Mouse (Mus musculus): ENCODE results near the gene Vgll1.

Gene Vgll1

DNA sequence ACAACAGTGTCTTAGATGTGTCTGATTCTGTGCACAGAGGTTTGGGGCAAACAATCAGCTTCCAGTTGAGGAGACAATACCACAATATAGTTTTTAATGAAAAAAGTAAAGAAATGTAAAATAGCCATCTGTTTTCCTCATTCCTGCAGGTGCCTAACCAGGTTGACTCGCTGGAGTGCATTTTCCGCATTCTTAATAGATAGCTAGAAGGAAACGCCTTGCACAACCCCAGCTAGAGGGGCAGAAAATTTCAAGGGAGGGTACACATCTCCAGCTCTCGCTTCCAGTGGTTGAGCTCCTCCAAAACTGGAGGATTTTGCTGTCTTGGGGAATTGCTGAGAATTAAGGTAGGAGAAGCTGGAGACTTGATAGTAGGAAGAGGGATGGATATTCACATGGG, at the start of gene Vgll1:
Vgll1 (plus strand) TSS at position 301 of the 400 bp plus-strand sequence.
- no peak for DNase-seq (ENCODE audit: low spot score)

DNA sequence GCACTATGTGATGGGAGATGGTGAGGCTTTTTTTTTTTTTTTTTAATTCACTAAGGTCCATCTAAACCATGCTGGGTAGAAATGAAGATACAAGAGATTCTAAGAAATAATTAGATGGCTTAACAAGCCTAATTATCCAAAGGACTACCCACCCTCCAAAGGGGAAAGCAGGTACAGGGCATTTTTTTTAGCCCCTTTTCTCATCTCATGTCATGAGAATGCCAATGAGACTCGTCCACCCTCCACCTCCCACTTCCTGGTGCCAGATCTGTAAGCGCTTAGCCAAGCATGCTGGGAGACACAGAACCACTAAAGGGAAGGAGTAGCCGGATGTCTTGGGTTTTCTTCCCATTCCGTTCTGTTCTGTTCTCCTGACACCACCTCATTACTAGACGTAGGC, 45.1 kb upstream of the Vgll1 start, which contains the start of gene Brs3:
Brs3 (plus strand) TSS at position 301 of the 400 bp plus-strand sequence.
- DNase-seq (ENCODE audit: low spot score) = no peak

DNA sequence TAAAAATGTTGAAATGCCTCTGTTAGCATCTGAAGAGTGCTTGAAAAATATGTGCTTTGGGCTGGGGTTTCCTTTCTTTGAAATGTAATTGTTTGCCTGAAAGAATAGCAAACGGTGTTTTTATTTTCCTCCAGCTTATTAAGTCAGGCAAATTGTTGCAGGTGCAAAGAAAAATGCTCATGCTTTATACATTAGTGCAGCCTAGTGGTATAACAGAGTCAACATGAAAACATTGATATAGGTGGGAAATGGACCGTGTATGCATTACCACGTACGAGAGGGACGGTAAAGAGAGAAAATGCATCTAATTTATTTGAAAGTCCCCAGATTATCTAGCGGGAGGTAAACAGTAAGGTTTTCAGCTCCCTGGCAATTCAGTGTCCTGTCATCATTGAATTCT, 44.0 kb upstream of the Vgll1 start:
- DNase-seq (ENCODE audit: low spot score) = no peak

DNA sequence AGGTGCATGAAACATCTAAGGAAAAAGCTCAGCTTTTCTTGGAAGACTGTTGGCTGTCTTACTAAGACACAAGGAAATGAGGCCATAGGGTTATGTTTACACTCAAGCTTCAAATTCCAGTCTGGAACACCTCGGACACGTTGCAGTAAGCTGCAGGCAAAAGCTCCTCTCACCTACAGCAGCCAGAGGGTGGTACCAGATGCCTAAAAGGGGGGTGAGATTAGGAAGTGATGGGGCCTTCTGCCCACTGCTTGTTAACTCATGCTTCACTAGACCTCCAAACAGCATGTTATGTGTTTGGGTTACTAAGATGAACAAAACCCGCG, 35.1 kb upstream of the Vgll1 start:
- DNase-seq (ENCODE audit: low spot score) = no peak

DNA sequence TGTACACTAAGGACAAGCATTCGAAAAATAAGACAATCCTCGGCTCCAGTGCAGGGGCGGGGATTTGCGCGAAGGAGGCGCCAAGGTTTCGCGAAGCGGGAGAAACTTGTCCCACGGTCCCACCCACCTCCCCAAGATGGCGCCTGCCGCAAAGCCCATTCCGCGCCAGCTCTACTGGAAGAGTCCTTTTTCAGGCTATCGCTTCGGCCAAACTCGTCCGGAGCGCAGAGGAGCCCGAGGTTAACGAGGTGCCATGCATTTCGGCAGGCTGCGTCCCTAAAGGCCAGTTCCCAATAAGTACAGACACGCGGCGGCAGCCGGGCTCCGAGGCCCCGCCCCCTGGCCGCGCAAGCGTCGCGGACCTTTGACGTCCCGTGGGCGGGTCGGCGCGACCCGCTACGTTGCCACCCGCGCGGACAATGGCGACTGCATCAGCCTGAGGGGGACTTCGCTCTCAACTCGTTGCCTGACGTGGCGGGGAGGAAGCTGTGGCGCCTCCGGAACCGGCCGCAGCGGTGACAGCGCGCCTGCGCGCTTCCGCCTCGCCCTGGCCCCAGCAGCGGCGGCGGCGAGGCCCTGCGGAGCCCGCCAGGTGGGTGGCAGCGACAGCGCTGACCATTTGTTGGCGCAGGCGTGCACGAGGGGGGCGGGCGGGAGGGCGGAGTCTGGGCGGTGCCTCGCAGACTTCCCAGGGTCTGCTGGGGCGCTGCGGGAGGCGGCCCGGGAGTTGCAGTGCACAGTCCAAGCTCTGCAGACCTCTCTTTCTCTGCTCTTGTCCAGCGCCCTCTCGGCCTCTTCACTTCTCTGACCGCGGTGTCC, 34.5 kb upstream of the Vgll1 start, which contains the start of gene Htatsf1:
Htatsf1 (plus strand) TSS at position 410 of the 819 bp plus-strand sequence.
- peak; percentile 80 for DNase-seq (ENCODE audit: low spot score)

DNA sequence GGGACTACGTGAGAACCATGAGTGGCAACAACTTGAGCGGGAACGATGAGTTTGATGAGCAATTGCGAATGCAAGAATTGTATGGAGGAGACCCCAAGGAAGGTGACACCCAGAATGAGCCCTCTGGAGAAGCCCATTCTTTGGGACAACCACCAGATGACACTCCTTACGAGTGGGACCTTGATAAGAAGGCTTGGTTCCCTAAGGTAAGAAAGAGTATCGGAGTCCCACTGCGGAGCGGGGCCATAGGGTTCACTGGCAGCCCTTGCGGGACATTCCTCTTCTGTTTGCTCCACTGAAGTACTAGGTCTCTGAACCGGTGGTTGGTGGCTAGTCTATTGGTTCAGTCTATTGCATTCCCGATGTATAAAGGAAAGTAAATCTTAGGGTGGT, 33.9 kb upstream of the Vgll1 start:
- no peak for DNase-seq (ENCODE audit: low spot score)

DNA sequence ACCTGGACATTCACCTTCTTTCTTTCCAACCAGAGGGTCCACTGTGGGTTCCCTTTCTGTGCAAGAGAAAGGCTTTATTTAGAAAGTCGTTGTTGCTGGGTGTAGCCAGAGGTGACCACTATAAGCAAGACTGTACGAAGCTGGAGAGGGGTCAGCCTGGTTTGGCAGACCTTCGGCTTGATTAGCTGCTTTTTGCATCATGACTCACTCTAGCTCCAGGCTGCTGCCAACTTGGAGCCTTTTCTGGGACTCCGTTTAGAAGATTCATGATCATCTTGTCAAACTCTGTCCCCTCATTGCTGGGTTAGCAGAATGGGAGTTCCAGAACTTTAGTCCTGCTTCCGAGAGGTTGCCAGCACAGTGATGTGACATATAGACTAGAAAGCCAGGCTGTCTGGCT, 6.4 kb upstream of the Vgll1 start:
- DNase-seq (ENCODE audit: low spot score) = no peak

DNA sequence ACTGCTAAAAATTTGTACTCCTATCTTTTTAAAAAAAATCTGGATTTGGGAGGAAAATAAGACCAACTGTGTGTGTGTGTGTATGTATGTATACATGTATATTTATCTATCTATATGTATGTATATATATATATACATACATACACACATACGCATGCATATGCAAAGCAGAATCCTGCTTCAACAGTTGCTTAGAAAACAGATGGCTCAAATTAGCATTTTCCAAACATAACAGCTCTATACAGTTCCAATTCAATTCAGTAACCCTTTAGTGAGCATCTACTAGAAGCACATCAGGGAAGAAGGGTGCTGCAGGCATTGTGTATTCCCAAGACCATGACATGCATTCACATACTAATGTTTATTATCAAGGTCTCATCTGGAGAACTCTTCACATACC, 15.5 kb downstream of the Vgll1 start:
- DNase-seq (ENCODE audit: low spot score) = no peak

DNA sequence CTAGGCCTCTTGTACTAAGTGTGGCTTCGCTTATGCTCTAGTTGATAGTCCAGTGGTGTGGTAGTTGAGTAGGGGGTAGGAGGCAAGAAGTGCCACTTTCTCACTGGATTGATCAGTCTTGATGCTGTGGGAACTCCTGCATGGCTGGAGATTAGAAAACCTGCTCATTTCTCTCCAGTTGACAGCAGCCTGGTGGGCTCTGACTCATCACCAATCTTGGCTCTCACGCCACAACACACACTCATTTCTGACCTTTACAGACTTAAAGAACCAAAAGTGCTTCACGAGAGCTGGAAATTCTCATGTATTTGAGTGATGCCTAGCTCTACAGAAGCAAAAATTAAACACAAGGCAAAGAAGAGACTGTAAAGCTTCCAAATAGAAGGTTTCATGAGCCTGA, 19.1 kb downstream of the Vgll1 start:
- no peak for DNase-seq (ENCODE audit: low spot score)

DNA sequence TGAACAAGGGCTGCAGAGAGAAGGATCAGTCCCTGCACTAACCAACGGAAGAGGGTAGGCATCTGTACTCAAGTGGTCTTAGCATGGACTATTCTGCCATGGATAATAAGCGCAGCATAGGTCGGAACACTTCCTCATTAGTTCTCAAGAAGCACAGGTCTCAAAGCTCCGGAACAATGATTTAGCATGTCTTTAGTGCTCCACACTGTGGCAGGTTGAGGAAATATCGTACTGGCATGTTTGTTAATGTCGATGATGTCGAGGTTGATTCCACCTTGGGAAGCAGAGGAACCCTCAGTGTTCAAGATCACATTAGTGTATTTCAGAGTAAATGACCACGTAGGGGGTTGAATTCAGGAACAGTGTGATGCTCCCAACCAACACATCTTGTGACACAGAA, 30.2 kb downstream of the Vgll1 start:
- DNase-seq (ENCODE audit: low spot score) = no peak

DNA sequence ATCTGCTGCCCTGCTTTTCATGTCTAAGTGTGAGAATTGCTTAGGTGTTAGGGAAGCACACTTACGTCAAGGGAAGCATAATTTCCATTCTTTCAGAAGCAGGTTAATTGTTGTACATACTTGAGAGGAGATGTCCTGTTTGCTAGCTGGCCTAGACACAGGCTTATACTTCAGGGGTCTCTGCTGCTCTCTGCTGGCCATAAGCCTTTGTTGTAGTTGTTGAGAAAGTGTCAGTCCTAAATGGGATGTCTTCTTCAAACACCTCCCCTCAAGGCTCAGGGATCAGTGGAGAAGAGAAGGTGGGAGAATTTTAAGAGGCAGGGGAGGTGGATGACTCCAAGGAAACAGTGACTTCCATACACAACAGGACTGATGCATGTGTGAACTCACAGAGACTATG, 32.9 kb downstream of the Vgll1 start:
- DNase-seq (ENCODE audit: low spot score) = no peak

DNA sequence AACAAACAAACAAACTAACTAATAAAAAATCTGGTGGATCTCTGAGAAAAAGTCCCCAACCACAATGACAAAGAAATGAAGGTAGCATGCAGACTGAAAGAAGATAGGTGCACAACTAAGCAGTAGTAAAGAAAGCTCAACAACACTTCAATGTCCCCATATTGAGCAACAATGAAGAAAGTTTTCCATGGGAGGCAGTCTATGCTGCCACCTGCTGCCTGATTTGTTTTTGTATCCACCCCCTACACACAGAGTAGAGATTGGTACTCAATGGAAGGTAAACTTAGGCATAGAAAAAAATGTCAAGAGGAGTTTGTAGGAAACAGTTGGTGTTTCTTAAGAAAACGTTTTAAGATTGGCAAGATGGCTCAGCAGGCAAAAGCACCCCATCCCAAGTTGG, 42.7 kb downstream of the Vgll1 start:
- no peak for DNase-seq (ENCODE audit: low spot score)

DNA sequence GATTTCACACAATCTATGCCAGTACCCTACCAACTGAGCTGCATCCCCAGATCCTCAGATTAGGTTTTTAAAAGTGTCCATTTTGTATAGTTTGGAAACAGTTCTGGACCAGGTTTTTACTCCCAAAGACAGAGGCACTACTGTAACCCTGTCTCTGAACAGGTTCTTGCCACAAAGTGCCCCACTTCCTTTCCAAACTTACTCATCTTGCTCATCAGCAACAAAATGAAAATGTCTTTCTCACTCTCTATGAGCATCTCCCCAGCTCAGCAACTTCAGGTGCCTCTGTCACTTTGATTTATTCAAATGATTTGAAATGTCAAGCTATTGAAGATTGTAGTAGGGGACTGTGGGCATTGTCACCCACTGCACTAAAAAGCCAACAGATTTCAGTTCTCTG, 49.7 kb downstream of the Vgll1 start:
- no peak for DNase-seq (ENCODE audit: low spot score)

DNA sequence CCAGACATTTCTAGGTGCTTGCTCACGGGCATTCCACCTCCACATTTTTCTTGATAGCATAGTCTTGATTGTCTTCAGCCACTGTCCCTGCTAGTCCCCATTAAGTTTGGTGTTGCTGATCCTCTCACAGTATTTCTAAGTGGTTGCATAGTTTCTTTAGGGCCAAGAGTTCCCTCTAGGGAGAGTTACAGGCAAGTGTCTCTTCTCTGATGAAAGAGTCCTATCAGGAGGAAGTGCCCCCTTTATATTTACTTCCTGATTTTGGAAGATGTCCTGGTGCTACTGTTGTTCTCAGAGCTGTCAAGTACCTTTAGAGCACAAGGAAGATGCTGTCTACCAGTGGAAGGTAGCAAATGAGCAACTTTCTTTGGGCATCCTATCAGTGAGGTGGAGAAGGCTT, 65.6 kb downstream of the Vgll1 start:
- DNase-seq (ENCODE audit: low spot score) = no peak
